Mouse (Mus musculus) C2C12 (cell line): Measurements from ENCODE around the gene Micu2.

ENCODE experiments used
- CTCF ChIP-seq: IDR thresholded peaks from one replicate; pipeline ENCODE4 v1.5.1; 2011; ENCODE audit not compliant: control insufficient read depth, insufficient read depth, insufficient read length
- FOSL1 ChIP-seq: IDR thresholded peaks from one replicate; pipeline ENCODE4 v1.8.0; 2011; ENCODE audit warnings: mild to moderate bottlenecking, low read length; ENCODE audit not compliant: poor library complexity, insufficient read depth, severe bottlenecking

- TF ChIP-seq CTCF (no peak), FOSL1 (no peak)
Measured at GRCm38 (mm10) chr14:57978144-57978543, 20.9 kb downstream of the Micu2 start.
